Mouse (Mus musculus) brain, embryonic 18.5 days (tissue): ENCODE data around the gene Pygb.

ENCODE experiments used
- DNase-seq: peaks from one replicate; pipeline ENCODE4 v3.0.0-alpha.2; 2012; ENCODE audit warnings: low read depth, low spot score

Pygb gene

DNA sequence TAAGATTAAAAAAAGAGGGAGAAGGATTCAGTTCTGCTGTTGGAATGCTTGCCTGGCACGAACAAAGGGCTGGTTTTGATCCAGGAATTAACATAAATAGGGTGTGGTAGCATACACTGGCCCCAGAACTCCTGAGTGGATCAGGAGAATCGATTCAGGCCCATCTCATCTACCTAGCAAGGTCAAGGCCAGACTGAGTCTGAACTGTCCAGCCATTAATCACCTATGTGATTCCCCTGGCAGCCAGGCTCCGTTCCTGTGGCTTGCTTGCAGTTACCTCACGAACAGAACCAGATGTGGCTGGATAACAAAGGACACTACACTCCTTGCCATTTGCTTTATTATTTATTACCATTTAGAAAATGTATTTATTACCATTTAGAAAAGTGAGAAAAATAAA is 6.8 kb downstream of the Pygb start:
- DNase-seq, result no peak

- DNase-seq, result no peak
Measured at GRCm38 (mm10) chr2:150798084-150798483, 11.5 kb downstream of the Pygb start.

DNA sequence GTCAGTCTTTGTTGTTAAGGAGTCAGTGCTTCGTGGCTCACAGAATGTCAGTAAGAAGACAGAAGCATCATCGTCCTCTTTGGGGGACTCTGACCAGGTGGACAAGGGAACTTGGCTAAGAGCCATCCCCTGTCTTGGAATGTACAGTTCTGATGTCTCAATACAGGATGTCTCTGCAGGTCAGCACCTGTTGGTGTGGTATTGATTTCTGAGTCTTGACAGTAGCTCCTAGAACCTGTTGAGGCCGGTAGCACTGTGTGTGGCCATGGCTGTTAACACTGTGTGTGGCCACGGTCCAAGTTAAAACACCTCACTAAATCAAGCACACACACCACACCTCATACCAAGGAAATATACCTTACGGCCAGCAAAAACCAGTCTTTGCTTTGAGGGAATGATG is 14.1 kb downstream of the Pygb start:
- no peak for DNase-seq

- DNase-seq, result no peak
Measured at GRCm38 (mm10) chr2:150803035-150803434, 16.5 kb downstream of the Pygb start.

DNA sequence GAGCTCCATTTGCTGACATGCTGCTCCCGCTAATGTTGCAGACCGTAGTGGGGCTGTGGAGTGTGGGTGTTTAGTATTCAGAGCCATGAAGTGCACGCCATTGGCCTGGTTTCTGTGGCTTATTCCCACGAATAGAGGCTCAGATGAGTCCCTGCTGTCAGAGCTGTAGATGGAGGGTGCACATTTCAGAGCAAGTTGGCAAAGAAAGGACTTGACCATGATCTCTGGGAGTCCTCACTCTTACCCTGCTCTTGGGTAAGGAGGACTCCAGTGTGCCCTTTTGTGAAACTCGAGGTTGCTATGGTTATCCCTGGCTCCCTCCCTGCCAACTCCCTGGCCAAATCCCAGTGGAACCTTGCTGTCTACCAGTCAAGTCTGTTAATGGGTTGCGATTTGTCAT is 21.8 kb downstream of the Pygb start:
- no peak for DNase-seq

DNA sequence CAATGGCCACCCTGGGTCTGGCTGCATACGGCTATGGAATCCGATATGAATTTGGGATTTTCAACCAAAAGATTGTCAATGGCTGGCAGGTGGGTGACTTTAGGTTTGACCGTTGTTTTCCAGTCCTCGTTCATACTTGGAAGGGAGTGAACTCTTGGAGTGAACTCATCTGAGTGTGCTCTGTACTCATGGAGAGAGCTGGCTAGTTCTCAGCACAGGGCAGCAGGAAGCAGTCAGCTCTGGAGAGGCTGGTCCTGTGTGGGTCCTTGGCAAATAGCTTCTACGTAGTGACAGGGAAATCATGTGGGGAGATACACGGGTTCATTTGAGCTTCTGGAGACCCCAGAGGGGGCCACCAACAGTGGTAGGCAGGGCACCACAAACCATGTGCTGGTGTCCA is 22.3 kb downstream of the Pygb start:
- DNase-seq, result no peak

GRCm38 (mm10) chr2:150810603-150811002 is 24.1 kb downstream of the Pygb start:
- no peak for DNase-seq

DNA sequence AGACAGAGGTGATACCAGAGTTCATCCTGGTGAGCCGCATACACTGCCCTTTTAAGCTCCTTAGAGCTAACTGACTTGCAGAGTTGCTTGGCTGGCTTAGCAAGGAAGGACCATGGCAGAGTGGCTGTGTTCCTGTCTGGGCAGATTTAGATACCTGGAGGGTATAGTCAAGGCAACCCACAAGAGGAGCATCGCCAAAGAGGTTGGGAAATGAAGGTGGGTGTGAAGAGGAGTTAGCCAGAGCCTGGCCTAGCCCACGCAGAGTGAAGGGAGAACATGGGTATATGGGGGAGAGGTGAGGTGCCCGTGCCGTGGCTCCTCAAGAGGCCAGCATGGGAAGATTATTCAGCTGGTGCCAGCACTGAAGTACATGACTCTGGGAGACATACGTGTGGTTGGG is 26.3 kb downstream of the Pygb start:
- DNase-seq, result no peak

DNA sequence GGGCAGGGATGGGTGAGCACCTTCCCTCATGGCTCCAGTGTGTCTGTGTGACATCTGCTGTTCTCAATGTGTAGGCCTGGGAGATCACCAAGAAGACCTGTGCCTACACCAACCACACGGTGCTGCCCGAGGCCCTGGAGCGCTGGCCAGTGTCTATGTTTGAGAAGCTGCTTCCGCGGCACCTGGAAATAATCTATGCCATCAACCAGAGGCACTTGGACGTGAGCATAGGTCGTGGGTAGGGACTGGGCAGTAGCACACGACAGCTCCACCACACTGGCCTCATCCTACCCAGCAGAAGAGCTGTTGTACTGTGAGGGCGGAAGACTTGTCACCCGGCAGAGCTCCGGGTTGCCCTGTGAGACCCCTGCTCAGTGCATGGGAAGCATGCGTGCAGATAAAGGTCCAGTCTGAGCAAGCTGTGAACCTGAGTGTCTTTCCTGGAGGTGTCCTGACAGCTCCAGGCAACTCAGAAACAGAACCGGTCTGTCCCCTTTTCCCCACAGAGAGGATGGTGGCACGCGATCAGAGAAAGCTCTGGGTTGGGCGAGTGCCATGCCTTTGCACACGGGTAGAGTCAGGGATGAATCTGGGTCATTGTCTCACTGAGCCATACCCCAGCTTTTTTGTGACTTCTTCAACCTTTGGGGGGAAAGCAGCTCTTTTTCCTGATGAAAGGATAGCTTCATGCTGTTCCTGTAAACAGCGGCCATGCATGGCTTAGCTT is 30.3 kb downstream of the Pygb start:
- no peak for DNase-seq

DNA sequence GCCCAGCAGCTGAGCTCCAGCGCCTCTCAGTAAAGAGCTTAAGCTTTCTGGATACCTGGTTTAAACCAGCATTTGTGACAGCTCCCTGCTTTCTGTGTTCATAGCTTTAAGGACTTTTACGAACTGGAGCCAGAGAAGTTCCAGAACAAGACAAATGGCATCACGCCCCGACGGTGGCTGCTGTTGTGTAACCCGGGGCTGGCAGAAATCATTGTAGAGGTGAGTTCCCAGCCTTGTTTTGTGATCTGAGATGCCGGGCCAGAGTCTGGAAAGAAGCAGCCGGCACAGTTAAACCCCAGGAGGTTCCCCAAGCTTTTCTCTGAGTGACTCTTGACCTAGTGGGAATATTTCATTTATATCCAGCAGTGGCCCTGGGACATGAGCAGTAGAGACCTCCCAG is 32.2 kb downstream of the Pygb start:
- DNase-seq, result no peak

GRCm38 (mm10) chr2:150820720-150821119 is 34.2 kb downstream of the Pygb start:
- DNase-seq, result no peak

GRCm38 (mm10) chr2:150822987-150823386 is 36.5 kb downstream of the Pygb start:
- DNase-seq, result no peak

DNA sequence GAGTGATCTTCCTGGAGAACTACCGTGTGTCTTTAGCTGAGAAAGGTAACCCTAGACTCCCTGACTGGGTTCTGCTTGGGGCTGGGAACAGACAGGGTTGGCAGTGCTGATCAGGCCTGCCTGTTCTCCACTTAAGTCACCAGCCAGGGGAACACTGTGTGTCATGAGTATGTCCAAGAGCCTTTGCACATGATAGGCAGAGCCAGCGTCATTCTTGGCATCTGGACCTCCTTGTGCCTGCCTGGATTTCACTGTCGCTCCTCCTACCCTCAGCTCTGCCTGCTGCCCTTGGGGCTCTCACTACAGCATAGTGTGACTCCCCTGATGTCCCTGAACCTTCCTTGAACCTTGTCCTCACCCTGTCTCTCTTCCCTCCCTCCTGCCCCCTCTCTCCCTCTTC is 39.9 kb downstream of the Pygb start:
- DNase-seq, result no peak

- DNase-seq, result no peak
Measured at GRCm38 (mm10) chr2:150828164-150828563, 41.6 kb downstream of the Pygb start.

- DNase-seq, result no peak
Measured at GRCm38 (mm10) chr2:150828654-150829053, 42.1 kb downstream of the Pygb start.

DNA sequence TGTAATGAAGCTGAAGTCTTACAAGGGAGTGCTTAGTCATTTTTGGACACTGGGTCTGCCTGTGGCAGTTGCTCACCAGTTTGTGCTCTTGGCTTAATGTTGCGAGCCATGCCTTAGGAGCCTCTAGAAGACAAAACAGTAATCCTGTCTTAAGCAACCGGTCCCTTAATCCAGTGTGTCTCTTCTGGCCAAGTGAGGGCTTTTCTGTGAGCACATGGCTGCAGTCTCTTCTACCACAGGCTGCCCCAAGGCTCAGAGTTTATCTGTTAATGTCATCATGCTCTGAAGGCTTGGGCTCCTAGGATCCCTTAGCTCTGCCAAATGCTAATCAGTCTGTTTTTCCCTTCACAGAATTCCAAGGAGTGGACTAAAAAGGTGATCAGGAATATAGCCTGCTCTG is 43.5 kb downstream of the Pygb start:
- no peak for DNase-seq

GRCm38 (mm10) chr2:150830911-150831441 is 44.4 kb downstream of the Pygb start:
- no peak for DNase-seq

- no peak for DNase-seq
Measured at GRCm38 (mm10) chr2:150832029-150832428, 45.5 kb downstream of the Pygb start.

- DNase-seq, result no peak
Measured at GRCm38 (mm10) chr2:150834616-150835015, 48.1 kb downstream of the Pygb start.

DNA sequence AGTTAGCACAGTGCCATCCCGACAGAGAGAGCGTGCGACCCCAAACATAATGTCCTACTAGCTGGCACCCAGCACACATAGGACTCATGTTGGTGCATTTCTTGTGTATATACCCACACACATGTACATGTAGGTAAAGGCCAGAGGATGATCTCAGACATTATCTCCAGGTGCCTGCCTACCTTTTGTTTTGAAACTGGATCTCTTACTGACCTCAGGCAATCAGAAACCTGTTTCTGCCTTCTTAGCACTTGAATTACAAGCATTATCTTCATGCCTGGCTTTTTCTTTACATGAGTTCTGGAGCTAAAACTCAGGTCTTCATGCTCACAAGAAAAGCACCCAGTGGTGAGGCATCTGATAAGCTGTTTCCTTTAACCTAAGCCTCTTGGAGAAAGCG is 49.4 kb downstream of the Pygb start:
- DNase-seq, result no peak

GRCm38 (mm10) chr2:150836906-150837305 is 50.4 kb downstream of the Pygb start:
- no peak for DNase-seq

- DNase-seq, result no peak
Measured at GRCm38 (mm10) chr2:150837781-150838180, 51.2 kb downstream of the Pygb start.

- no peak for DNase-seq
Measured at GRCm38 (mm10) chr2:150839686-150840471, 53.3 kb downstream of the Pygb start.
